Mouse (Mus musculus) testis, adult 10 weeks (tissue): ENCODE results near the gene Olfr493. TPM values are rescaled to one million over a fixed set of nuclear protein-coding genes. Genes with fewer than 3 reads are reported as not detected.

Experiments used
- polyA plus RNA-seq: library from polyadenylated mRNA; stranded (reverse); fragments of 350-450 nt; fragmentation: Illumina TruSeq; extraction: RNeasy Lipid Tissue Mini Kit (QIAGEN cat#74804); gene quantifications from one replicate; pipeline ENCODE4 v1.2.3, GENCODE M21; 2014; ENCODE audit warnings: low read depth, low replicate concordance

Olfr493 gene
- not detected for polyA plus RNA-seq

DNA sequence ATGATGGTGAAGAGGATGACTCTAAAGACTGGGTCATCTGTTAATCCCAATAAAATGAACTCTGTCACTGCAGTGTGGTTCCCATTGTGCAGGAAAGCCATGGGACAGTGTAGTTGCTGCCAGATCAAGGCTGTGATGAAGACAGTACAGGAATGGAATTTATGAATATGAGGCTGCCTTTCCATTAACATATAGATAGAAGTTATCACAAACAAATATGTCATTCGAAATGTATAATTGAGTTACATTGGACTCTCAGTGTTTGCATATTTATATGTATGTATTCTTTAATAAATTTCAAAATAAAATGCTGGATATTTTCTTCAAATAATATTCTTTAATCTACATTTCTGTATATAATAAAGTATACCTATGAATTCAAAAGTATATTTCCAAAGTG lies at the start of gene Olfr493:
Gene Olfr493 (minus strand): TSS at position 101 of the 400 bp plus-strand sequence.

DNA sequence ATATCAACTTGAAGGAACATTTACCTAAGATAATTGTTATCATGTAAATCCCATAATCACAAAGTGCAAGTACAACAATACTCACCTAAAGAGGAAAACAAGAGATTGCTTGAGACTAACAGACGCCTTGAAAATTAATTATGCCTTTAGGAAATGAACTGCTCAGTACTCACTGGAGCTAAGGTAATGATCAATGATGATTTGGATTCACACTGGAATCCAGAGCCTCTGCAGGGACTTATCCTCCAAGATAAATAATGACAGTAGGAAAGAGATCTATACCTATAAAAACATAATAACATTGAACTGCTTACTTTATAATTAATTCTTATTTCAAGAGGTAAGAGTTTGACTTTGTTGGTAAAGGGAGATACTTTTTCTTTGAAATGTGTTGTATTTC lies 46.1 kb upstream of the Olfr493 start, which contains the start of gene Olfr495:
Gene Olfr495 (plus strand): TSS at position 301 of the 400 bp plus-strand sequence.

DNA sequence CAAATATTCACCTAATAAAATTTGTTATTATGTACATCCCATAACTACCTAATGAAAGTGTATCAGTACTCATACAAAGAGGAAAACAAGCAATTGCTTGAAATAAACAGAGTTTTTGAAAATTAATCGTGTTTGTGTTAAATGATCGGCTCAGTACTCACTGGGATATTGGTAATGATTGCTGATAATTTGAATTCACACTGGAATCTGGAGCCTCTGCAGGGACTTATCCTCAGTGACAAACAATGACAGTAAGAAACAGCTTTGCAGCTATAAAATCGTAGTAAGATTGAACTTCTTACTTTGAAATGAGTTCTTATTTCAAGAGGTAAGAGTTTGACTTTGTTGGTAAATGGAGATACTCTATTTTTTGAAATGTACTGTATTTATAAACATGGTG lies 18.3 kb upstream of the Olfr493 start, which contains the start of gene Olfr494:
Gene Olfr494 (plus strand): TSS at position 301 of the 400 bp plus-strand sequence.

GRCm38 (mm10) chr7:108323574-108323973 lies 23.2 kb downstream of the Olfr493 start, which contains the start of gene Olfr492:
Olfr492 (minus strand) TSS chr7:108323674.

DNA sequence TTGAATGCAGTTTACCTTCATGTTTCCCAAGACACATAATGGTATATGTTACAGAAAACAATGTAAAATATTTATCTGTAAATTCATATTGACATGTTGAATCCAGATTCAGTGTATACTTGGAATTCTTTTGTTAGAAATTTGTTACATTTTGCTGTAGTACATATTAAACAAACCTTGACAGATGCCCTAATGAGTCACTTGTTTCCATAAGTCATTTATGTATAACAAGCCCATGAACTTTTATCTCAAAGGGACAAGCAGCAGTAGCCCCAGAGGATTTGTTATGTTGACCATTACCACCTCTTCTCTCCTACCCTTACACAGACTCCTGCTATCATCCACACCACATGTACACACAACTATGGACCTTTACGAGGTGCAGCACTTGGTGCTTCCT lies 33.6 kb downstream of the Olfr493 start, which contains the start of gene Olfr491:
Gene Olfr491 (plus strand): TSS at position 301 of the 400 bp plus-strand sequence.

Other genes starting within 250 kb of the Olfr493 start
- gene Olfr482, start 249.4 kb downstream of the Olfr493 start, polyA plus RNA-seq: not detected
- not detected for gene Olfr483, start 246.1 kb downstream of the Olfr493 start, polyA plus RNA-seq
- gene Olfr484, start 219.5 kb downstream of the Olfr493 start, polyA plus RNA-seq: not detected
- not detected for gene Olfr485, start 187.1 kb downstream of the Olfr493 start, polyA plus RNA-seq
- gene Olfr486, start 174.2 kb downstream of the Olfr493 start, polyA plus RNA-seq: not detected
- not detected for gene Olfr487, start 132.3 kb downstream of the Olfr493 start, polyA plus RNA-seq
- not detected for gene Olfr488, start 88.6 kb downstream of the Olfr493 start, polyA plus RNA-seq
- gene Olfr490, start 58.0 kb downstream of the Olfr493 start, polyA plus RNA-seq: not detected
- gene Olfr491, start 33.5 kb downstream of the Olfr493 start, polyA plus RNA-seq: not detected
- not detected for gene Olfr492, start 23.3 kb downstream of the Olfr493 start, polyA plus RNA-seq
- not detected for gene Olfr494, start 18.4 kb upstream of the Olfr493 start, polyA plus RNA-seq
- gene Olfr495, start 46.2 kb upstream of the Olfr493 start, polyA plus RNA-seq: not detected
- gene Olfr497, start 73.4 kb upstream of the Olfr493 start, polyA plus RNA-seq: not detected
- gene Olfr498, start 118.3 kb upstream of the Olfr493 start, polyA plus RNA-seq: not detected
- not detected for gene Olfr502, start 178.1 kb upstream of the Olfr493 start, polyA plus RNA-seq
- gene Olfr503, start 197.5 kb upstream of the Olfr493 start, polyA plus RNA-seq: not detected
- gene Olfr504, start 218.8 kb upstream of the Olfr493 start, polyA plus RNA-seq: not detected